Mouse (Mus musculus): Measurements from ENCODE around the gene Gm10073. TPM values are rescaled to one million over a fixed set of nuclear protein-coding genes. Genes with fewer than 3 reads are reported as not detected.

The Gm10073 gene
- total and polyA plus RNA-seq, 2 experiments from 2014 or later: 6.5 to 70.8 TPM

- Histone ChIP-seq H3K4me3 (ENCODE audit: low read depth, low read length) (no peak overlapping the region), H3K4me2 (ENCODE audit: low read depth, low read length) (no peak overlapping the region), H3K27me3 (ENCODE audit: control insufficient read depth, insufficient read depth, low read length) (no peaks in the 10 kb centered on the region; the same call in 1 of the 2 replicates), H3K27ac (ENCODE audit: low read depth) (no peak overlapping the region), H3K36me3 (replicated peaks; ENCODE audit: control insufficient read depth, insufficient read depth, low read length) (no peaks in the 10 kb centered on the region), H3K9ac (replicated peaks; ENCODE audit: low read depth, low read length) (no peak overlapping the region), H3K9me3 (replicated peaks; ENCODE audit: control insufficient read depth, low read length) (no peaks in the 10 kb centered on the region), H3K4me1 (ENCODE audit: control insufficient read depth, insufficient read depth) (no peaks in the 10 kb centered on the region)
- TF ChIP-seq EP300 (IDR thresholded peaks at IDR 0.05; ENCODE audit: low read depth): no peak
- TF ChIP-seq CTCF (IDR thresholded peaks at IDR 0.05; ENCODE audit: low read depth): no peak
- ATAC-seq (ENCODE audit: insufficient read depth, low read depth): no peak
- WGBS: 93% methylated on average over 3 of the region's 3 CpGs
- DNase-seq (ENCODE audit: low spot score): no peak
Observed at GRCm38 (mm10) chr8:106585671-106586037, 12.4 kb upstream of the Gm10073 start.

- Histone ChIP-seq H3K27ac (ENCODE audit: low read depth) (no peak overlapping the region), H3K36me3 (replicated peaks; ENCODE audit: control insufficient read depth, insufficient read depth, low read length) (no peaks in the 10 kb centered on the region), H3K4me2 (ENCODE audit: low read depth, low read length) (no peak overlapping the region), H3K9ac (replicated peaks; ENCODE audit: low read depth, low read length) (no peak overlapping the region), H3K4me3 (ENCODE audit: low read depth, low read length) (no peak overlapping the region), H3K9me3 (replicated peaks; ENCODE audit: control insufficient read depth, low read length) (no peaks in the 10 kb centered on the region), H3K4me1 (ENCODE audit: control insufficient read depth, insufficient read depth) (no peaks in the 10 kb centered on the region), H3K27me3 (ENCODE audit: control insufficient read depth, insufficient read depth, low read length) (no peaks in the 10 kb centered on the region; the same call in 1 of the 2 replicates)
- 62% methylated on average over 11 of the region's 11 CpGs for WGBS
- TF ChIP-seq EP300 (IDR thresholded peaks at IDR 0.05; ENCODE audit: low read depth) (no peak), CTCF (IDR thresholded peaks at IDR 0.05; ENCODE audit: low read depth) (no peak)
- no peak for ATAC-seq (ENCODE audit: insufficient read depth, low read depth)
- no peak for DNase-seq (ENCODE audit: low spot score)
Observed at GRCm38 (mm10) chr8:106584942-106585670, 11.8 kb upstream of the Gm10073 start.

GRCm38 (mm10) chr8:106581344-106582088 is 8.3 kb upstream of the Gm10073 start:
- Histone ChIP-seq H3K4me2 (ENCODE audit: low read depth, low read length) (no peak overlapping the region), H3K9ac (replicated peaks; ENCODE audit: low read depth, low read length) (no peak overlapping the region), H3K27me3 (ENCODE audit: control insufficient read depth, insufficient read depth, low read length) (no peaks in the 10 kb centered on the region; the same call in 1 of the 2 replicates), H3K9me3 (replicated peaks; ENCODE audit: control insufficient read depth, low read length) (no peaks in the 10 kb centered on the region), H3K36me3 (replicated peaks; ENCODE audit: control insufficient read depth, insufficient read depth, low read length) (no peaks in the 10 kb centered on the region), H3K27ac (ENCODE audit: low read depth) (no peak overlapping the region), H3K4me1 (ENCODE audit: control insufficient read depth, insufficient read depth) (peaks cover 7% of the 10 kb centered on the region), H3K4me3 (ENCODE audit: low read depth, low read length) (no peak overlapping the region)
- ATAC-seq (ENCODE audit: insufficient read depth, low read depth) (no peak), DNase-seq (ENCODE audit: low spot score) (no peak)
- TF ChIP-seq EP300 (IDR thresholded peaks at IDR 0.05; ENCODE audit: low read depth) (no peak), CTCF (IDR thresholded peaks at IDR 0.05; ENCODE audit: low read depth) (no peak)
- 72% methylated on average over 6 of the region's 6 CpGs for WGBS

- 68% methylated on average over 2 of the region's 2 CpGs for WGBS
- H3K27ac ChIP-seq (ENCODE audit: low read depth): no peak overlapping the region
- no peak overlapping the region for H3K4me2 ChIP-seq (ENCODE audit: low read depth, low read length)
- H3K27me3 ChIP-seq (ENCODE audit: control insufficient read depth, insufficient read depth, low read length): no peaks in the 10 kb centered on the region
- peaks cover 8% of the 10 kb centered on the region for H3K4me1 ChIP-seq (ENCODE audit: control insufficient read depth, insufficient read depth)
- no peak for DNase-seq (ENCODE audit: low spot score)
- no peaks in the 10 kb centered on the region for H3K9me3 ChIP-seq (replicated peaks; ENCODE audit: control insufficient read depth, low read length)
- H3K36me3 ChIP-seq (replicated peaks; ENCODE audit: control insufficient read depth, insufficient read depth, low read length): no peaks in the 10 kb centered on the region
- H3K9ac ChIP-seq (replicated peaks; ENCODE audit: low read depth, low read length): no peak overlapping the region
- no peak for ATAC-seq (ENCODE audit: insufficient read depth, low read depth)
- no peak for TF ChIP-seq CTCF (IDR thresholded peaks at IDR 0.05; ENCODE audit: low read depth)
- no peak for TF ChIP-seq EP300 (IDR thresholded peaks at IDR 0.05; ENCODE audit: low read depth)
- H3K4me3 ChIP-seq (ENCODE audit: low read depth, low read length): no peak overlapping the region
Observed at GRCm38 (mm10) chr8:106579510-106579909, 6.2 kb upstream of the Gm10073 start.

GRCm38 (mm10) chr8:106576849-106577555 is 3.7 kb upstream of the Gm10073 start:
- Histone ChIP-seq H3K36me3 (replicated peaks; ENCODE audit: control insufficient read depth, insufficient read depth, low read length) (no peaks in the 10 kb centered on the region), H3K27me3 (ENCODE audit: control insufficient read depth, insufficient read depth, low read length) (no peaks in the 10 kb centered on the region), H3K4me3 (ENCODE audit: low read depth, low read length) (no peak overlapping the region), H3K9me3 (replicated peaks; ENCODE audit: control insufficient read depth, low read length) (no peaks in the 10 kb centered on the region), H3K4me2 (ENCODE audit: low read depth, low read length) (no peak overlapping the region), H3K4me1 (ENCODE audit: control insufficient read depth, insufficient read depth) (peaks cover 8% of the 10 kb centered on the region), H3K27ac (ENCODE audit: low read depth) (no peak overlapping the region), H3K9ac (replicated peaks; ENCODE audit: low read depth, low read length) (no peak overlapping the region)
- 17% methylated on average over 6 of the region's 6 CpGs for WGBS
- ATAC-seq (ENCODE audit: insufficient read depth, low read depth) (peak; percentile 60; the same call in 1 of the 2 replicates), DNase-seq (ENCODE audit: low spot score) (peak; percentile 52)
- TF ChIP-seq CTCF (IDR thresholded peaks at IDR 0.05; ENCODE audit: low read depth): no peak
- no peak for TF ChIP-seq EP300 (IDR thresholded peaks at IDR 0.05; ENCODE audit: low read depth)
